Mouse (Mus musculus) stomach, embryonic 16.5 days (tissue): Measurements from ENCODE around the gene Bckdhb. TPM values are rescaled to one million over a fixed set of nuclear protein-coding genes. Genes with fewer than 3 reads are reported as not detected.

Source experiments
- ATAC-seq: fragments of 200-750 bp; cut with Nextera tagmentation; 2 replicates; pipeline ENCODE4 v1.8.0; 2017; ENCODE audit warnings: moderate number of reproducible peaks, moderate TSS enrichment; ENCODE audit not compliant: insufficient read depth, low FRiP score
- H3K27ac ChIP-seq: fragments of 300-500 bp; sonication (generic); 2 replicates; pipeline ENCODE4 v1.5.1; 2014; ENCODE audit warnings: low read length
- H3K27me3 ChIP-seq: fragments of 300-500 bp; sonication (generic); 2 replicates; pipeline ENCODE4 v1.6.1; 2014; ENCODE audit warnings: low read length, control low read depth, mixed read lengths; ENCODE audit not compliant: control insufficient read depth, insufficient read depth
- H3K36me3 ChIP-seq: fragments of 300-500 bp; sonication (generic); 2 replicates; pipeline ENCODE4 v1.6.1; 2014; ENCODE audit warnings: low read length; ENCODE audit not compliant: control insufficient read depth, insufficient read depth
- H3K4me1 ChIP-seq: fragments of 300-500 bp; sonication (generic); 2 replicates; pipeline ENCODE4 v1.6.1; 2014; ENCODE audit warnings: low read length, control low read depth, mixed read lengths; ENCODE audit not compliant: control insufficient read depth, insufficient read depth
- H3K4me2 ChIP-seq: fragments of 300-500 bp; sonication (generic); 2 replicates; pipeline ENCODE4 v1.6.1; 2014; ENCODE audit warnings: low read depth, low read length, mixed read lengths
- H3K4me3 ChIP-seq: fragments of 300-500 bp; sonication (generic); replicated peaks from 2 replicates; pipeline ENCODE4 v1.5.1; 2014; ENCODE audit warnings: mild to moderate bottlenecking, low read length
- H3K9ac ChIP-seq: fragments of 300-500 bp; sonication (generic); 2 replicates; pipeline ENCODE4 v1.6.1; 2014; ENCODE audit warnings: low read length
- H3K9me3 ChIP-seq: fragments of 300-500 bp; sonication (generic); replicated peaks from 2 replicates; pipeline ENCODE4 v1.6.1; 2016; ENCODE audit warnings: low read length, control low read depth; ENCODE audit not compliant: control insufficient read depth
- WGBS: fragments of 180-500 bp; shearing (Covaris S2); extraction: QIAGEN DNeasy Blood & Tissue Kit; methylation state at CpG from one replicate; pipeline ENCODE4 v1.1.7; 2014; 5-methylcytosine and 5-hydroxymethylcytosine counted together
- polyA plus RNA-seq: library from polyadenylated mRNA; unstranded; fragments of >200 nt; fragmentation: Nextera tagmentation; extraction: Ambion mirVana; gene quantifications from 2 replicates; pipeline ENCODE4 v1.2.1, GENCODE M21; 2015

The Bckdhb gene
- 47.5 and 48.1 TPM in 2 replicates for polyA plus RNA-seq

DNA sequence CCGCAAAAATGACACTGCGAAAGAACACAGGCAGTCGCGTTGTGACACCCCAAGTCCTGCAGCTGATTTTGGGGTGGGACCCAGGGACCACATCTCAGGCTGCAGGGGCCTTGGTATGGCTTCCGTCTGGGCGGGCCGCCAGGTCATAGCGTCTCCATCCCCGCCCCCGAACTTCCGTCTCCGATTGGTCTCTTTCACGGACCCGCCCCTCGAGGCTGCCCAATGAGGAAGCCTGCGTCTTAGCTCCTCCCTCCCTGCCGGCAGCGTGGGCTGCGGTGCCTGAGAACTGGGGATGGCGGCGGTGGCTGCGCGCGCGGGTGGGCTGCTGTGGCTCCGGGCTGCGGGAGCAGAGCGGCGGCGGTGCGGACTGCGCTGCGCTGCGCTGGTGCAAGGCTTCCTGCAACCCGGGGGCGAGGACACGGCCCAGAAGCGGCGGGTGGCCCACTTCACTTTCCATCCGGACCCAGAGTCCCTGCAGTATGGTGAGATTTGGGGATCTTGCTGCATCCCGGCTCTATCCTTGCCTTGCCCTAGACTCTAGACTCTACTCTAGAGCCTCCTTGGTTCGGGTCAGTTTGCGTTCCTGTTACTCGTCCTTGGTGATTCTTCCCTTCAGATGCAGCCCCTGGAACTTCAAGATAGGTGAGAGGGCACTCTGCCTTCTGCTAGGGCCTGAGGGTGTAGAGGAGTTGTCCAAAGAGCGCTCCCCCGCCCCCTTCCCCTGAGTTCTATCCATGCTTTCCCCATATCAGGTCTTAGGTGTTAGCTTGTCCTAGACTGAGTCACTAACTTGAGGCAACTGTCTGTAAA is at the start of gene Bckdhb:
Gene Bckdhb (plus strand): TSS at position 268 of the 810 bp plus-strand sequence.
- peak; percentile 98 for ATAC-seq
- peak within 1 kb of the TSS; percentile 84 for H3K9ac ChIP-seq
- peaks cover 9% of the 10 kb centered on the region for H3K4me1 ChIP-seq
- H3K36me3 ChIP-seq: no peaks in the 10 kb centered on the region
- H3K27me3 ChIP-seq: no peaks in the 10 kb centered on the region
- H3K4me3 ChIP-seq: peak within 1 kb of the TSS; percentile 86
- H3K4me2 ChIP-seq: peak within 1 kb of the TSS; percentile 81
- no peak within 1 kb of the TSS for H3K27ac ChIP-seq
- H3K9me3 ChIP-seq: no peaks in the 10 kb centered on the region
- WGBS: under 1% methylated on average over 45 of the region's 46 CpGs

DNA sequence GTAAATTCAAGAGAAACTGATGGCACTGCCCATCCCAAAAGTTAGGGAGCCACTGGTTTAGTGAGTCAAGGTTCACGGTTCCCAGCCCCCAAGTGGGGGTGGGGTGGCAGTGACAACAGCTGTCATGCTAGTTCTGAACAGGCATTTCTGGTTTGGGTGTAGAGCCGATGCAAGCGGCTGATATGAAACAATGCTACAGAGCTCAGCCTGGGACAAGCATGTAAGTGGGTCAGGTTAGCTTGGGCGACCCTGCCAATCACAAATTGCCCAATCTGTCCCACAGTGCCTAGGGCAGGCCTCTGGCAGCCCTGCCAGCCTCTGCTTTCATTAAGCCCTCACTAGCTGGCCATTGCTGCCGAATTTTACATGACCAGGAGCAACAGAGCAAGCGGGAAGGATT is 42.8 kb upstream of the Bckdhb start:
- H3K27ac ChIP-seq: no peak overlapping the region
- H3K4me2 ChIP-seq: no peak overlapping the region
- H3K27me3 ChIP-seq: no peaks in the 10 kb centered on the region
- H3K4me3 ChIP-seq: no peak overlapping the region
- no peaks in the 10 kb centered on the region for H3K9me3 ChIP-seq
- no peaks in the 10 kb centered on the region for H3K4me1 ChIP-seq
- 0 out of 2 replicates have a peak, but pooled peaks have one; percentile 25 for ATAC-seq
- H3K9ac ChIP-seq: no peak overlapping the region
- H3K36me3 ChIP-seq: no peaks in the 10 kb centered on the region
- 75% methylated on average over 6 of the region's 6 CpGs for WGBS

DNA sequence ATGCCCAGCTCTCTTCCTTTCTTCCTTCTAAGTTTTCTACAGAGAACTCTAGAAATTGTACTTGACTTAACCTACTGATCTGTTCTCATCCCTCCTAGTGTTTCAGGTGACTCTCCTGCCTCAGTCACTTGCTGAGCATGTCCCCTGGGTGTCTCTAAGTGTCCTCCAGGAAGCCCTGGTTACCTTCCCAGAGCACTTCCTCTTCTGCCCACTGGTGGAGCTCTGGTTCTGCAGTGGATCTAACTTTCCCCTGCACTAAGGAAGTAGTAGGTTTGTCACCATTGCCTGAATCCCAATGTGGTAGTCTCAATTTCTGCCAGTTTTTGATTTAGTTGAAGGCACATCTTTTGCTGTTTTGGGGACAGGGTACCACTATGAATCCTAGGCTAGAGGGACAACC is 38.8 kb upstream of the Bckdhb start:
- no peak overlapping the region for H3K27ac ChIP-seq
- no peak for ATAC-seq
- no peaks in the 10 kb centered on the region for H3K9me3 ChIP-seq
- no peak overlapping the region for H3K4me3 ChIP-seq
- no peak overlapping the region for H3K4me2 ChIP-seq
- no peaks in the 10 kb centered on the region for H3K27me3 ChIP-seq
- no peaks in the 10 kb centered on the region for H3K36me3 ChIP-seq
- no peaks in the 10 kb centered on the region for H3K4me1 ChIP-seq
- H3K9ac ChIP-seq: no peak overlapping the region

DNA sequence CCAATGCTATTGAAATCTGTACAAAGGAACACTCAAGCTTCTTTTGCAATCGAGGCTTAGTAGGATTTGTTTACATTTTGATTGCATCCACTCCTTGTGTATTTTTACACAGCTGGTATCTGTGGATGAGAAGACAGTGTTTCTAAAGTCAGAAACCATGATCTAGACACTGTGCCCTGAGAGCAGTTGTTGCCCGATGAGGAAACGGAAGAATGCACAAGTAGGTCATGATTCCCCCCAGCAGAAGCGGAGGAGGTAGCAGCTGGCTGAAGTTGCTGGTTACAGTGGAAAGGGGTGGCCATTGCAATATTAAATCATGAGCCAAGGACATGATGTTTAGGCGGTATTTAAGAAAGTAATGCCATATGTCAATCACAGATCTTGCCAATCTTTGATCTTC is 36.7 kb upstream of the Bckdhb start:
- no peak overlapping the region for H3K27ac ChIP-seq
- H3K9me3 ChIP-seq: no peaks in the 10 kb centered on the region
- H3K9ac ChIP-seq: no peak overlapping the region
- ATAC-seq: no peak
- no peaks in the 10 kb centered on the region for H3K27me3 ChIP-seq
- no peak overlapping the region for H3K4me2 ChIP-seq
- no peaks in the 10 kb centered on the region for H3K36me3 ChIP-seq
- 72% methylated on average over 5 of the region's 5 CpGs for WGBS
- H3K4me1 ChIP-seq: no peaks in the 10 kb centered on the region
- H3K4me3 ChIP-seq: no peak overlapping the region

DNA sequence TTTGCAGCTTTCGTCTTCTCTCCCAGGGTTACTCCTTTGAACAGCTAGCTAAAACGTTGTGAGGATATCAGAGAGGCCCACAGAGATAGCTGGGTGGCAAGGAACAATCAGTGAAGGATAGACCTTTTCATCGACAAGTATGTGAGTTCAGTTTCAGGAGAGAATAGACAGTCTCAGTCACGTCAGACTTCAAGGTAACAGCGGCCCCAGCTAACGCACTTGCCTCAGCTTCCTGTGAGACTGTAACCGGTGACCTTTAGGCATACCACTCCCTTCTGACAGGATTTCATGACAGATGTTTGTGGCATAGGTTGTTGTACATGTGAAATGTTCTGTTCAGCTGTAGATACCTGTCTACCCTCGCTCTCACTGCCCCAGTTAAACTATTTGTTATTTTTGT is 31.9 kb upstream of the Bckdhb start:
- Histone ChIP-seq H3K36me3 (no peaks in the 10 kb centered on the region), H3K4me1 (no peaks in the 10 kb centered on the region), H3K9ac (no peak overlapping the region), H3K27me3 (no peaks in the 10 kb centered on the region), H3K4me3 (no peak overlapping the region), H3K27ac (no peak overlapping the region), H3K9me3 (no peaks in the 10 kb centered on the region), H3K4me2 (no peak overlapping the region)
- ATAC-seq: no peak
- WGBS: 65% methylated on average over 8 of the region's 8 CpGs

DNA sequence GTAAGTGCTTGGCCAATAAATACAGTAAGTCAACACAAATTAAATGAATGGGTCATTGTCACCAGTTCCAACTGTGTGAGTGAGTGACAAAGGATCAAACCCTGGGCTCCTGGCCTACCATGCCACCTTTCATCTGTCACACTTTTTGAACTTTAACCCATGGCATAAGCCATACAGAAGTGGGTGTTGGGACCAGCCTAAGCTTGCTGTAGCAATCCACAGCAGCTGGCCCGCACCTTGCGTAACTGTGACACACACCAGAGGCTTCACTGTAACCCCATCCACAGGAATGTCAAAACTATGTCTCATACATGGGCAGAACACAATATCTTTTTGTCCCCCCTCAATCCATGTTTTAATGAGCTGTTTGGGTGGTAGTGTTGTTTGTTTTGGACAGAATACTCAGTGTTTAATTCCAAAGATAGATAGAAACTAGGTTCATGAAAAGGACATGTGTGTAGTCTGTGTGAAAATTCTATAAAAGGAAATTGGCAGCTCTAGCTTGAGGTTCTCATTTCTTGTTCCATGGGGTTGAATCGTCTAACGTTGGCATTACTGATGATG is 31.1 kb upstream of the Bckdhb start:
- Histone ChIP-seq H3K4me2 (no peak overlapping the region), H3K9ac (no peak overlapping the region), H3K27me3 (no peaks in the 10 kb centered on the region), H3K36me3 (no peaks in the 10 kb centered on the region), H3K9me3 (no peaks in the 10 kb centered on the region), H3K4me1 (no peaks in the 10 kb centered on the region), H3K27ac (no peak overlapping the region), H3K4me3 (no peak overlapping the region)
- WGBS: 75% methylated on average over 4 of the region's 4 CpGs
- no peak for ATAC-seq

DNA sequence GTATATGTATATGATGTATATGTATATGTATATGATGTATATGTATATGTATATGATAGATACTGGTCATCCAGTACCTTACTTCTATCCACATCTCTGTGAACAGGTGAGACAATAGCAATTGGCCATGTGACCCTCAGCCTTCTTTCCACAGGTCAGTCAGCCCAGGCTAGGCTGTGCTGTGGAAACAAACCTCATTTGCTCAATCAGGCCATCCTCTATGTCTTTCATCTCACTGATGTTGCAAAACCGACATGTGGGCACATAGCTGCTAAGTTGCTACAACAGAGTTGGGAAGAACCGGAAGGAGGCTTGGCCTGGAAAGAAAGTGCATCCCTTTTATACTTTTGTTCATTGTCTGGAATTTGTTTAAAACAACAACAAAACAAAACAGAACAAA is 22.9 kb upstream of the Bckdhb start:
- Histone ChIP-seq H3K4me1 (no peaks in the 10 kb centered on the region), H3K4me3 (no peak overlapping the region), H3K27ac (no peak overlapping the region), H3K9me3 (no peaks in the 10 kb centered on the region), H3K36me3 (no peaks in the 10 kb centered on the region), H3K27me3 (no peaks in the 10 kb centered on the region), H3K4me2 (no peak overlapping the region), H3K9ac (no peak overlapping the region)
- WGBS: 87% methylated on average over 2 of the region's 2 CpGs
- ATAC-seq: no peak

DNA sequence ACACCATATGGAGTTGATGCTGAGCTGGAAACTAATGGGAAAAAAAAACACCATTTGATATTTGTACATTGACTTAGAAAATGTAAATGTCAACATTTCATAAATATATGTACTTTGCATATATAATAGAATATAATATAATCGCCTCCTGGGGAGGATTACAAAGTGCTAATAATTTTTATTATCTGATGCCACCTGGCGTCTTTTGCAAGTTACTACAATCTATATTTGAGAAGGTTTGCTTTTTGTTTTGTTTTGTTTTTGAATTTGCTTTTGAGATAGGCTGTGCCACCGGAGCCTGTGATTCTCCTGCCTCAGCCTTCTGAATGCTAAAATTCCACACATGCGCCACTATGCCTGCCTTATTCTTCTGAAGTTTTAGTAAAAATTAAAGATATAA is 19.1 kb upstream of the Bckdhb start:
- no peak for ATAC-seq
- Histone ChIP-seq H3K4me2 (no peak overlapping the region), H3K4me3 (no peak overlapping the region), H3K27me3 (no peaks in the 10 kb centered on the region), H3K36me3 (no peaks in the 10 kb centered on the region), H3K9ac (no peak overlapping the region), H3K4me1 (no peaks in the 10 kb centered on the region), H3K27ac (no peak overlapping the region), H3K9me3 (no peaks in the 10 kb centered on the region)
- 61% methylated on average over 4 of the region's 4 CpGs for WGBS

DNA sequence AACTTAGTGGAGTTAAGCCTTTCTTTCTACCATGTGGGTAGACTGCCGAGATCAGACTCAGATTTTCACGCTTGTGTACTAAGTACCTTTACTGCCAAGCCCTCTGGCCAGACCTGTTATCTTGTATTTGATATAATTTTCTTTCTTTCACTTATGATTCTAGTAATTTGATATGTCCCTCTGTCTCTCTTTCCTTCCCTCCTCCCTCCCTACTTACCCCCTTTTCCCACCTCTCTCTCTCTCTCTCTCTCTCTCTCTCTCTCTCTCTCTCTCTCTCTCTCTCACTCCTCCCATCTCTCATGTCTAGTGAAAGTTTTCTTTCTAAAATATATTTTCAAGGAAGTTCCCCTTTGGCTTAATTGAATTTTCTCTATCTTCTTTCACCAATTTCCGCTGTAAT is 17.9 kb upstream of the Bckdhb start:
- no peaks in the 10 kb centered on the region for H3K9me3 ChIP-seq
- H3K4me2 ChIP-seq: no peak overlapping the region
- ATAC-seq: no peak
- H3K9ac ChIP-seq: no peak overlapping the region
- H3K36me3 ChIP-seq: no peaks in the 10 kb centered on the region
- no peaks in the 10 kb centered on the region for H3K27me3 ChIP-seq
- 76% methylated on average over 3 of the region's 3 CpGs for WGBS
- no peaks in the 10 kb centered on the region for H3K4me1 ChIP-seq
- H3K4me3 ChIP-seq: no peak overlapping the region
- H3K27ac ChIP-seq: no peak overlapping the region
